Mouse (Mus musculus): ENCODE results near the gene Pla2g5. TPM values are rescaled to one million over a fixed set of nuclear protein-coding genes. Genes with fewer than 3 reads are reported as not detected.

Gene Pla2g5
- polyA plus RNA-seq, 1 experiment from 2014 or later = 0.76 TPM

DNA sequence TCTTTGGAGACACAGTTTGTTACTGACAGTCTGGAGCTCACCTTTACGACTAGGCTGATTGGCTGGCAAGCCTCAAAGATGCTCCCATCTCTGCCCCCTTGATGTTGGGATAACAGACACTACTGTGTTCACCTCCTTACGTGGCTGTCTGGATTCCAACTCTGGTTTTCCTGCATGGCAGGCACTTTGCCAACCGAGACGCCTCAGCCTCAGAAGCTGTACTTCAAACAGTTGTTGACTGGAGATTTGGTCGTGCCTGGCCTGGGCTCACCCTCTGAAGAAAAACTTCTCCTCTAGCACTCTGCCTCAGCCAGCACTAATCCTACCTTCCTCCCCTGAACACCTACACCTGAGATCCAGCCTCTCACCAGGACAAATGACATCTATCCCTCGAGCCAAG is 71.8 kb downstream of the Pla2g5 start:
- WGBS = 66% methylated on average over 6 of the region's 6 CpGs

DNA sequence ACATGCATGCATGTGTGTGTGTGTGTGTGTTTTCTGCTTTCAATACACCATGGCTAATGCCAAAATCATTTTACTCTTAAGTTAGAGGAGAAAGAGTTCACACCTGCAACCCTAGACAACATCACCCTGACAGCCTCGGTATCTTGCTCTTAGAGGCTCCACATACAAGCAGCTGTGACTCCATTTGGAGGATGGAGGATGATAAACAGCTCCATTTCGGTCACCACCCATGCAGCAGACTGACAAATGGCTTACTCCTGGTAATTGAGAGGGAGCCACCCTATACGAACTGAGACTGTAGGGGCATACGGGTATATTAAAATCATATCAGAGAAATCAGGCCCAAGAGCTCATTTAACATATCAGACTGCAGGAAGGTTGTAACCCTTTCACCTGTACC is 74.9 kb downstream of the Pla2g5 start:
- ATAC-seq (replicated peaks) = no peak
- H3K27me3 ChIP-seq = no peaks in the 10 kb centered on the region
- H3K4me2 ChIP-seq (replicated peaks) = no peak overlapping the region
- no peaks in the 10 kb centered on the region for H3K36me3 ChIP-seq
- no peaks in the 10 kb centered on the region for H3K4me1 ChIP-seq
- H3K9me3 ChIP-seq = no peaks in the 10 kb centered on the region
- H3K9ac ChIP-seq (replicated peaks) = no peak overlapping the region
- 81% methylated on average over 4 of the region's 4 CpGs for WGBS
- no peak overlapping the region for H3K4me3 ChIP-seq
- no peak overlapping the region for H3K27ac ChIP-seq (replicated peaks)

More for the DNA sequence above, 71.8 kb downstream of the Pla2g5 start:
- no peak for ATAC-seq (replicated peaks)
- H3K4me2 ChIP-seq (replicated peaks) = no peak overlapping the region
- H3K4me1 ChIP-seq = no peaks in the 10 kb centered on the region
- no peaks in the 10 kb centered on the region for H3K27me3 ChIP-seq
- H3K36me3 ChIP-seq = no peaks in the 10 kb centered on the region
- H3K9ac ChIP-seq (replicated peaks) = no peak overlapping the region
- no peak overlapping the region for H3K27ac ChIP-seq (replicated peaks)
- H3K4me3 ChIP-seq = no peak overlapping the region
- no peaks in the 10 kb centered on the region for H3K9me3 ChIP-seq

DNA sequence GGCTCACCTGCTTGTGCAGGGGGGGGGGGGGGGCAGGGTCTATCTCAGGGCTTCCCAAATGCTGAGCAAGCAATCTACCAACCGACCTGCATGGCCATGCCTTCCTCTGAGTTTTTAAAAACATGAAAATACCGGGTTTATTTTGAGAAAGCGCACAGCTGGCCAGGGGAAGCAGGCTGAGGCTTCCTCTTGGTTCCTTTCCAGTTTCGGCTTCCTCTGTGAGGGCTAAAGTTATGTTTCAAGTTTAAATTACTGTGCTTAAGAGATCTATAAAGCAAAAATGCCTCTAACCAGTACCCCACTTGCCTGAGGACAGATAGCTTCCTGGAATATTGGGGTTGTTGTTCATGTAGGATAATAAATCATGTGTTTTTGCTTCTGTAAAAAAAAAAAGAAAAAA is 77.1 kb downstream of the Pla2g5 start:
- Histone ChIP-seq H3K4me1 (no peaks in the 10 kb centered on the region), H3K27me3 (no peaks in the 10 kb centered on the region), H3K4me3 (no peak overlapping the region), H3K9me3 (no peaks in the 10 kb centered on the region), H3K27ac (replicated peaks) (no peak overlapping the region), H3K36me3 (no peaks in the 10 kb centered on the region), H3K4me2 (replicated peaks) (no peak overlapping the region), H3K9ac (replicated peaks) (no peak overlapping the region)
- WGBS = 65% methylated on average over 4 of the region's 4 CpGs
- ATAC-seq (replicated peaks) = no peak

DNA sequence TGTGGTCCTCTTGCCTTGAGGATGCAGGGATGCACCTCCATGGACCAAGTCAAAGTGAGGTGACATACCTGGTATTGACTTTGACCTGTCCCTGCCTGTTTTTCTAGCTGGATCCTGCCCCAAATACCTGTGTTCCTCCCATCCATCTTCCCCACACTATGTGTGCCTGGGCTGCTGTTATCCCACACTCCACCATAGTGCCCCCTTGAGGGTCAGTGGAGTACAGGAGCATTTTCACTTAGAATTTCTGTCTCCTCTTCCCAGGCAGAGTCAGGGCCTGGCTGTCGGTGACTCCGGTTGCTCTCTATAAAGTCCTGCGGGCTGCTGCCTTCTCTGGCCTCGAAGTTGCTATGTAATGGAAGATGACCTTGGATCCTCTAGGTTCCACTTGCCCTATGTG is 77.6 kb downstream of the Pla2g5 start:
- Histone ChIP-seq H3K9ac (replicated peaks) (no peak overlapping the region), H3K4me1 (no peaks in the 10 kb centered on the region), H3K4me3 (no peak overlapping the region), H3K9me3 (no peaks in the 10 kb centered on the region), H3K36me3 (no peaks in the 10 kb centered on the region), H3K27ac (replicated peaks) (no peak overlapping the region), H3K27me3 (no peaks in the 10 kb centered on the region), H3K4me2 (replicated peaks) (no peak overlapping the region)
- 77% methylated on average over 4 of the region's 4 CpGs for WGBS
- no peak for ATAC-seq (replicated peaks)

DNA sequence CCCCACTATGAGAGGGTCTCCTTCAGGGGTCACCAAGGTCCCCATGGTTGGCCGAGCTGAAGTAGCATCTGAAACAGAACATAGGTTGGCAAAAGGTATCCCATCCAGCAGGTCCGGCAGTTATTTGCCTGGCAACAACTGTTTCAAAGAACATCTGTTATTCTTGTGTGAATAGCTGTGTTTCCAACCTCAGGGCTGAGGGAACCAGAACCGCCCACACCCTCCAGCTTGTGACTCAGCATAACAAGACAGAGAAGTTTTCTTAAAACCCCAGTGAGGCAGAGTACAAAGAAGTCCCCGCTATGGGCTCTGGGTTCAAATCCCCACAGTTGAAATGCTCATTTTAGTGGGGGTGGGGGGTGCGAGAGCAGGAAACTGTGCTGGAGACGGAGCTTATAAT is 81.2 kb downstream of the Pla2g5 start:
- ATAC-seq (replicated peaks) = no peak
- no peak overlapping the region for H3K4me2 ChIP-seq (replicated peaks)
- H3K4me1 ChIP-seq = peaks cover 5% of the 10 kb centered on the region; the same call in 1 of the 2 replicates
- no peaks in the 10 kb centered on the region for H3K27me3 ChIP-seq
- H3K4me3 ChIP-seq = no peak overlapping the region
- H3K27ac ChIP-seq (replicated peaks) = no peak overlapping the region
- H3K9me3 ChIP-seq = no peaks in the 10 kb centered on the region
- no peaks in the 10 kb centered on the region for H3K36me3 ChIP-seq
- H3K9ac ChIP-seq (replicated peaks) = no peak overlapping the region
- WGBS = 84% methylated on average over 6 of the region's 6 CpGs

DNA sequence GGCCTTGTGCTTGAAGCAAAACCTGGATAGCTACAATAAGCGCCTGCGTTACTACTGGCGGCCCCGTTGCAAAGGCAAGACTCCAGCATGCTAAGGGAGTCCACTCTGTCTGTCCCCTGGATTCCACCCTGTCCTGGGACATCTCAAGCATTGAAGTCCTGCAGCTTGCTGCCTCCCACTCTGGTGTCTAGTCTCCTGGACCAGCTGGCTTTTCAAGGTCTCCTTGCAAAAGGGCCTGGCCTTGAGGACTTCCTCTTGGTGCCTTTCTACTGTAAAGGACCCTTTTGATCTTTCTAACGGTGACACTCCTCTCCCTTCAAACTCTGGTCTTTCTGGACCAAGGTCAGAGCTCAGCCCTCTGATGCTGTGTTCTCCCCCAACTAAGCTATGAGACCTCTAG is 83.0 kb downstream of the Pla2g5 start:
- no peak overlapping the region for H3K9ac ChIP-seq (replicated peaks)
- no peaks in the 10 kb centered on the region for H3K36me3 ChIP-seq
- H3K4me2 ChIP-seq (replicated peaks) = no peak overlapping the region
- no peaks in the 10 kb centered on the region for H3K9me3 ChIP-seq
- H3K27ac ChIP-seq (replicated peaks) = no peak overlapping the region
- no peak for ATAC-seq (replicated peaks)
- 92% methylated on average over 5 of the region's 5 CpGs for WGBS
- H3K4me3 ChIP-seq = no peak overlapping the region
- peaks cover 5% of the 10 kb centered on the region; the same call in 1 of the 2 replicates for H3K4me1 ChIP-seq
- no peaks in the 10 kb centered on the region for H3K27me3 ChIP-seq

DNA sequence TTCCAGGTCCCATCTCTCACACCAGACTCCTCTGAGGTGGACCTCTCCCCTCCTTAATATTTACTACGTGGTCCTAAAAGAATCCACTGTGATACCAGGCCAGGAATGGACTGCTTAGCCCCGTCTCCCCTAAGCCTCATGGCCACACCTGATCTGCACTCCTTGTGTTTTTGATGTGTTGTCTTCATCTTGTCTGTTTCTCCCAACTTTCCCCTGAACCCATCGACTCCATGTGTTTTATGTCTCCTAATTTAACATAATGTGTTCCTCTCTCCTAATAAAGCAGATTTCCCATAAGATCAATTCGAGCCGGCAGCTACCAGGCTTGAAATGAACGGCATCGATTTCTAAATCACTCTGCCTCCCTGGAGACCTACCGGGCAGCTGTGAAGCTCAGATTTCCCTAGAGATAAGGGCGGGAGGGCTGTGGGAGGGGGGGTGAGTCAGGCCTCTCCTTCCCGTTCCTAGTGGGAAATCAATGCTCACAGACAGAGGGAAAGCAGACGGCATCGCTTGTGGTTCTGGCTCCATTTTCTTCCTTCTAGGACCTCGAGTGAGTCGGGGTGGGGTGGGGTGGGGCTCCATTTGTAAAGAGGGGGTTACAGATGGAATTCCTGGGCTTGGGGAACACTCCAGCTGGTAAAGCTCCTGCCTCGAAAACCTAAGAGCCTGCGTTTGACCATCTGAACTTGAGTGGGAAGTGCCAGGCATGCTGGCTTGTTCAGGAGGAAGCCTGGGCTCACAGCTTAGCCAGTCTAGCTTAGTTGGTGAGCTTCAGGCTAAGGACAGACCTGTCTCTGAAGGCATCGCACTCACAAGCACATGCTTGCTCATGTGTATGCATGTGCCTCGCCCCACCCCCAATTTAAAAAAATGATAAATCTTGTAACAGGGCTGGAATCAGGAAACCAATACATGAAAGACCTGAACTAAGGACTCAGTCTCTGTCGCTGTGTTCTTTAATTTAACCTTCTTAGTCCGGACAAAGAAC is 85.6 kb downstream of the Pla2g5 start:
- no peak overlapping the region for H3K9ac ChIP-seq (replicated peaks)
- H3K4me1 ChIP-seq = peaks cover 5% of the 10 kb centered on the region; the same call in 1 of the 2 replicates
- H3K36me3 ChIP-seq = no peaks in the 10 kb centered on the region
- H3K4me3 ChIP-seq = no peak overlapping the region
- H3K4me2 ChIP-seq (replicated peaks) = no peak overlapping the region
- H3K27me3 ChIP-seq = no peaks in the 10 kb centered on the region
- no peak for ATAC-seq (replicated peaks)
- H3K27ac ChIP-seq (replicated peaks) = no peak overlapping the region
- no peaks in the 10 kb centered on the region for H3K9me3 ChIP-seq
- WGBS = 53% methylated on average over 20 of the region's 20 CpGs

DNA sequence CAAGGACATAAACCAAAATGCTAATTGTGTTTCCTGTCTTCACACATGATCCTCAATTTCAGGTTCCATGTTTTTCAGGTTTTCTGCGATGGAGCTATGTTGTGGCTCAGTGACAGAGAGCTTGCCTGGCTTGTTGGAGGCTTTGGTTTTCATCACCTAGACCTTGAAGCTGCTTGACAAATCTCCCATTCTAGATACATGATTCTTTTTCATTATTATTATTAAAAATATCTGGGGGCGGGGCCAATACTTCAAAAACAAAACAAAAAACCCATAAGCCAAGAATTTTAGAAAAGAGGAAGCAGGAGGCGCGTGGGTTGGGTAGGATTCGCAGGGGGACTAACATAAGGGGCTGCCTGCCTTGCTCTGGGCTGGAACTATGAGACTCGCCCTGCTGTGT is 87.8 kb downstream of the Pla2g5 start, which contains the start of gene Pla2g2d:
TSS of gene Pla2g2d (plus strand) at position 301 of the 400 bp plus-strand sequence.
- Histone ChIP-seq H3K4me3 (no peak within 1 kb of the TSS), H3K4me2 (replicated peaks) (no peak within 1 kb of the TSS), H3K27me3 (no peaks in the 10 kb centered on the region), H3K9me3 (no peaks in the 10 kb centered on the region), H3K36me3 (no peaks in the 10 kb centered on the region), H3K9ac (replicated peaks) (no peak within 1 kb of the TSS), H3K27ac (replicated peaks) (no peak within 1 kb of the TSS), H3K4me1 (peaks cover 5% of the 10 kb centered on the region; the same call in 1 of the 2 replicates)
- WGBS = 91% methylated on average over 6 of the region's 6 CpGs
- no peak for ATAC-seq (replicated peaks)

DNA sequence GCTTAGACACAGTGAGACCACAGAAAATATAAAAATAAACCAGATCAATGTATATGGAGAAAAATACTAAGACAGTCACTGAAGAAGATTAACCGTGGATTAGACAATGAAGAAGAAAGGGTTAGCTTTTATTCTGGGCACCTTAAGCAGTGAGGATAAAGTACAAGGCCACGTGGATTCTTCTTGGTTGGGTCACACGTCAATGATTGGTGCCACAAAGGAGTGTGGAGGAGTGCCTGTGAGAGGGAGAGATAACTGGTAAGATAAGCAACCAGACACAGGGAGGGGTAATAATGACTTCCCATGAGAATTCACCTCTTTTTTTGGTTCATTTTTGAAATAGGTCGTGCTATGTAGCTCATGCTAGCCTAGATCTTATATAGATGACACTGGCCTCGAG is 90.9 kb downstream of the Pla2g5 start:
- no peaks in the 10 kb centered on the region for H3K9me3 ChIP-seq
- H3K4me2 ChIP-seq (replicated peaks) = no peak overlapping the region
- no peaks in the 10 kb centered on the region for H3K27me3 ChIP-seq
- 81% methylated on average over 5 of the region's 5 CpGs for WGBS
- ATAC-seq (replicated peaks) = no peak
- H3K4me1 ChIP-seq = peaks cover 2% of the 10 kb centered on the region; the same call in 1 of the 2 replicates
- no peaks in the 10 kb centered on the region for H3K36me3 ChIP-seq
- no peak overlapping the region for H3K4me3 ChIP-seq
- H3K27ac ChIP-seq (replicated peaks) = no peak overlapping the region
- H3K9ac ChIP-seq (replicated peaks) = no peak overlapping the region

DNA sequence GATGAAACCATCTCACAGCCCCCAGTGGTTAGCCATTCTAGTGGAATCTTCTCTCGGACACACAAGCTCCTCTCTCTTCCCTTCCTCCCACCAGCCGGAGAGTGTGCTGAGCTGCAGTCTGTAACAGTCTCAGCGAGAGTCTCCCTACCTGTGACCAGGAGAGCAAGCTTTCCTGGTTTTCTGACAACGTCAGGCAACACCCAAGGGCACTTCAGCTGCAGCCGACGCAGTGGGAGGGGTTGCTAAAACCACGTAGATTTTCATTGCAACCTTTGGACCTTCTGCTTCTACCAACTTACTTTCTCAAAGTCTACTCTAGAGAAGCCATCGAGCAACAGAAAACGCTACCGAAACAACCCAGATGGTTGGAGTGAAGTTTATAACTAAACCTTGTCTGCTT is 91.3 kb downstream of the Pla2g5 start:
- no peak for ATAC-seq (replicated peaks)
- Histone ChIP-seq H3K4me3 (no peak overlapping the region), H3K4me2 (replicated peaks) (no peak overlapping the region), H3K9me3 (no peaks in the 10 kb centered on the region), H3K9ac (replicated peaks) (no peak overlapping the region), H3K4me1 (no peaks in the 10 kb centered on the region), H3K27me3 (no peaks in the 10 kb centered on the region), H3K36me3 (no peaks in the 10 kb centered on the region), H3K27ac (replicated peaks) (no peak overlapping the region)
- WGBS = 89% methylated on average over 10 of the region's 10 CpGs

DNA sequence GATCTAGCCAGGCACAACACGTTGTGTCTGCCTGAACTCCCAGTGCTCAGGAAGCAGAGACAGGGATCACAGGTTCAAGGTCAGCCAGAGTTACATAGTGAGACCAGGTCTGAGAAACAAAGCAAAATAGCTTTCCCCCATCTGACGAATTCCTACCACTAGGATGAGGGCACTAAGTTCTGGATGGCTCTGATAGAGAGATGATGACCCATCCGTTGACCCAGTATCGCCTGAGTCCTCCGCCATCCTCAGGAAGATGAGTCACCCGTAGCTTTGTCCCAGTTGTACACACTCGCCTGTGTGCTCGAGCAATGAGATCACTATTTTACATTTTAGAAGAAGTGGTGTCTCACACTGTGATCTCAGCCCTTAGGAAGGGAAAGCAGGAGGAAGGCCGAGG is 101.0 kb downstream of the Pla2g5 start:
- WGBS = 86% methylated on average over 9 of the region's 9 CpGs
- no peak overlapping the region for H3K4me2 ChIP-seq (replicated peaks)
- no peaks in the 10 kb centered on the region for H3K4me1 ChIP-seq
- no peaks in the 10 kb centered on the region for H3K9me3 ChIP-seq
- H3K9ac ChIP-seq (replicated peaks) = no peak overlapping the region
- H3K36me3 ChIP-seq = no peaks in the 10 kb centered on the region
- H3K4me3 ChIP-seq = no peak overlapping the region
- ATAC-seq (replicated peaks) = no peak
- no peak overlapping the region for H3K27ac ChIP-seq (replicated peaks)
- no peaks in the 10 kb centered on the region for H3K27me3 ChIP-seq

DNA sequence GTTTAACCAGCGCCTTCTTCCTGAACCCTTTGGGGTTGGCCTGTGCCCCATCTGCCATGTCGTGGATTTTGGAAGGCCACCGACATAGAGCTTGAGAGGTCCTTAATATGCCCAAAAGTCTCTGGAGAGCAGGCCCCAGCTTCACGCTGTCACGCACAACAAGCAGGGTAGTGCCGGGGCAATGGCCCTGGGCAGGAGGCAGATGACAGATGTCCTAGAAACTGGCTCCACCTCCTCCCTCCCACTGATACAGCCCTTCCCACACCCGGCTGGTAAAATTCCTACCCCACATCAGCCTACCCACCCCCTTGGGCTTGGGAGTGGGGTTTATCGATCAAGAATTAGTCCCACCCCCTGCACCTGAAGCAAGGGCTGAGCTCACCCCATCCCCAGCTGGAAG is 105.9 kb downstream of the Pla2g5 start, which contains the start of gene Pla2g2f:
TSS of gene Pla2g2f (minus strand) at position 211 of the 400 bp plus-strand sequence.
- Histone ChIP-seq H3K36me3 (no peaks in the 10 kb centered on the region), H3K9me3 (no peaks in the 10 kb centered on the region), H3K9ac (replicated peaks) (no peak within 1 kb of the TSS), H3K4me1 (no peaks in the 10 kb centered on the region), H3K4me2 (replicated peaks) (no peak within 1 kb of the TSS), H3K27me3 (no peaks in the 10 kb centered on the region), H3K4me3 (no peak within 1 kb of the TSS), H3K27ac (replicated peaks) (no peak within 1 kb of the TSS)
- no peak for ATAC-seq (replicated peaks)
- 77% methylated on average over 8 of the region's 8 CpGs for WGBS
